Mouse (Mus musculus) kidney, embryonic 15.5 days (tissue): ENCODE data around the gene Phactr3. TPM values are rescaled to one million over a fixed set of nuclear protein-coding genes. Genes with fewer than 3 reads are reported as not detected.
A peak's percentile ranks its signal among the peaks of the same experiment; 100 is the strongest.

Experiments
- ATAC-seq: fragments of 200-750 bp; cut with Nextera tagmentation; replicated peaks from 2 replicates; pipeline ENCODE4 v1.8.0; 2017; ENCODE audit warnings: moderate TSS enrichment; ENCODE audit not compliant: low FRiP score
- H3K27ac ChIP-seq: fragments of 300-500 bp; sonication (generic); 2 replicates; pipeline ENCODE4 v1.5.1; 2015; ENCODE audit warnings: mild to moderate bottlenecking, inconsistent platforms
- H3K27me3 ChIP-seq: fragments of 300-500 bp; sonication (generic); 2 replicates; pipeline ENCODE4 v1.6.1; 2015; ENCODE audit warnings: inconsistent platforms
- H3K36me3 ChIP-seq: fragments of 300-500 bp; sonication (generic); 2 replicates; pipeline ENCODE4 v1.6.1; 2015; ENCODE audit warnings: inconsistent platforms
- H3K4me1 ChIP-seq: fragments of 300-500 bp; sonication (generic); 2 replicates; pipeline ENCODE4 v1.6.1; 2015; ENCODE audit warnings: inconsistent platforms
- H3K4me2 ChIP-seq: fragments of 300-500 bp; sonication (generic); 2 replicates; pipeline ENCODE4 v1.6.1; 2015; ENCODE audit warnings: moderate library complexity, mild to moderate bottlenecking, inconsistent platforms
- H3K4me3 ChIP-seq: fragments of 300-500 bp; sonication (generic); replicated peaks from 2 replicates; pipeline ENCODE4 v1.5.1; 2015; ENCODE audit warnings: mild to moderate bottlenecking, inconsistent platforms
- H3K9ac ChIP-seq: fragments of 300-500 bp; sonication (generic); 2 replicates; pipeline ENCODE4 v1.6.1; 2015; ENCODE audit warnings: mild to moderate bottlenecking, inconsistent platforms
- H3K9me3 ChIP-seq: fragments of 300-500 bp; sonication (generic); replicated peaks from 2 replicates; pipeline ENCODE4 v1.6.1; 2016; ENCODE audit warnings: inconsistent platforms
- WGBS: fragments of 180-500 bp; shearing (Covaris S2); methylation state at CpG from one replicate; pipeline ENCODE4 v1.1.7; 2015; ENCODE audit warnings: mixed read lengths; 5-methylcytosine and 5-hydroxymethylcytosine counted together
- polyA plus RNA-seq: library from polyadenylated mRNA; unstranded; fragments of >200 nt; fragmentation: Nextera tagmentation; extraction: Ambion mirVana; gene quantifications from 2 replicates; pipeline ENCODE4 v1.2.1, GENCODE M21; 2015

The Phactr3 gene
- polyA plus RNA-seq, 1 experiment from 2014 or later: 1.5 TPM

DNA sequence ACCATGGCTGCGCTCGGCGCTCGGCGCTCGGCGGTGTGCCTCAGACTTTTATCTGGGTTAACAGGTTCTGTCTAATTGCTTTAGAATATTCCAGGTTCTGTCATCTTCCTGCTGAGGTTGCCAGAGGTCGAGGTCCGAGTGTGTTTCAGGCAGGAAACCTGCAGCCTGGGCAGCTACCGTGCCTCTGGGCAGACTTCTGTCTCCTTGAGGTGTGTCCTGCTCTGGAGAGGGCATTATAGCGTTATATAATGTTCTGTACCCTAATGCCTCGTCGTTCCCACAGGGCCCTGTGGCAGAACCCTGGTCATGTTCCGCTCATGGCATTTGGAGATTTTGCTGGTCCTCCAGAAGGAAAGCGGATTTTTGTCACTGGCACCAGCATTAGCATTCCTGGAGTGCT lies 4.7 kb downstream of the Phactr3 start:
- Histone ChIP-seq H3K27me3 (peaks cover 21% of the 10 kb centered on the region), H3K36me3 (no peaks in the 10 kb centered on the region), H3K4me1 (peaks cover 33% of the 10 kb centered on the region), H3K4me3 (no peak overlapping the region), H3K9ac (no peak overlapping the region), H3K4me2 (no peak overlapping the region), H3K9me3 (no peaks in the 10 kb centered on the region), H3K27ac (no peak overlapping the region)
- no peak for ATAC-seq
- WGBS: 78% methylated on average over 15 of the region's 15 CpGs

- no peak overlapping the region for H3K4me2 ChIP-seq
- H3K27me3 ChIP-seq: peaks cover 5% of the 10 kb centered on the region; the same call in 1 of the 2 replicates
- H3K36me3 ChIP-seq: no peaks in the 10 kb centered on the region
- no peaks in the 10 kb centered on the region for H3K9me3 ChIP-seq
- 79% methylated on average over 8 of the region's 8 CpGs for WGBS
- no peak overlapping the region for H3K4me3 ChIP-seq
- no peak overlapping the region for H3K9ac ChIP-seq
- peaks cover 19% of the 10 kb centered on the region for H3K4me1 ChIP-seq
- no peak overlapping the region for H3K27ac ChIP-seq
- ATAC-seq: no peak
Observed at GRCm38 (mm10) chr2:178125427-178125826, 6.7 kb downstream of the Phactr3 start.

- Histone ChIP-seq H3K27me3 (no peaks in the 10 kb centered on the region), H3K27ac (no peak overlapping the region), H3K36me3 (no peaks in the 10 kb centered on the region), H3K4me1 (peaks cover 13% of the 10 kb centered on the region), H3K4me3 (no peak overlapping the region), H3K9me3 (no peaks in the 10 kb centered on the region), H3K4me2 (no peak overlapping the region), H3K9ac (no peak overlapping the region)
- no peak for ATAC-seq
- WGBS: 90% methylated on average over 7 of the region's 7 CpGs
Observed at GRCm38 (mm10) chr2:178126041-178126820, 7.5 kb downstream of the Phactr3 start.

GRCm38 (mm10) chr2:178128594-178128993 lies 9.8 kb downstream of the Phactr3 start:
- no peak overlapping the region for H3K9ac ChIP-seq
- H3K4me1 ChIP-seq: no peaks in the 10 kb centered on the region
- WGBS: 73% methylated on average over 5 of the region's 5 CpGs
- H3K4me3 ChIP-seq: no peak overlapping the region
- no peaks in the 10 kb centered on the region for H3K27me3 ChIP-seq
- no peaks in the 10 kb centered on the region for H3K9me3 ChIP-seq
- no peak overlapping the region for H3K4me2 ChIP-seq
- no peaks in the 10 kb centered on the region for H3K36me3 ChIP-seq
- no peak overlapping the region for H3K27ac ChIP-seq
- no peak for ATAC-seq

- Histone ChIP-seq H3K4me3 (no peak overlapping the region), H3K9ac (no peak overlapping the region), H3K4me1 (no peaks in the 10 kb centered on the region), H3K4me2 (no peak overlapping the region), H3K36me3 (no peaks in the 10 kb centered on the region), H3K9me3 (no peaks in the 10 kb centered on the region), H3K27me3 (no peaks in the 10 kb centered on the region), H3K27ac (no peak overlapping the region)
- WGBS: 55% methylated on average over 4 of the region's 4 CpGs
- no peak for ATAC-seq
Observed at GRCm38 (mm10) chr2:178129161-178129560, 10.4 kb downstream of the Phactr3 start.

- Histone ChIP-seq H3K9me3 (no peaks in the 10 kb centered on the region), H3K27ac (no peak overlapping the region), H3K4me2 (no peak overlapping the region), H3K9ac (no peak overlapping the region), H3K4me3 (no peak overlapping the region), H3K4me1 (no peaks in the 10 kb centered on the region), H3K36me3 (no peaks in the 10 kb centered on the region), H3K27me3 (no peaks in the 10 kb centered on the region)
- 80% methylated on average over 2 of the region's 2 CpGs for WGBS
- ATAC-seq: no peak
Observed at GRCm38 (mm10) chr2:178129676-178130075, 10.9 kb downstream of the Phactr3 start.

DNA sequence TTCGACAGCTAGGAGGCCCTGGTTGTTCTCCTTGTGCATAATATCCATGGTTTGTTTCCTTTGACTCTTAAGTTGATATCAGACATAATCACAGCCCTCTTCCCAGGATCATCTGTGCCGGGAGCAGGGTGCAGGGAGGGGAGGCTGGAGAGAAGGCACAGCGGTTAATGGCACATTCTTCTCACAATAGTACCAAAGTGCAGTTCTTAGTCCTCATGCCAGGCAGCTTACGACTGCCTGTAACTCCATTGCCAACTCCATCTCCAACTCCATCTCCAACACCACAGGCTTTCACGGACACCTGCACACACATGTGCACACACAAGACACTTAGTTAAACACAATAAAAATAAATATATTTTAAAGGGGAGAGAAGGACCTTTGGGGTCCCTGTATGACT lies 11.8 kb downstream of the Phactr3 start:
- 81% methylated on average over 5 of the region's 5 CpGs for WGBS
- Histone ChIP-seq H3K27ac (no peak overlapping the region), H3K4me3 (no peak overlapping the region)

DNA sequence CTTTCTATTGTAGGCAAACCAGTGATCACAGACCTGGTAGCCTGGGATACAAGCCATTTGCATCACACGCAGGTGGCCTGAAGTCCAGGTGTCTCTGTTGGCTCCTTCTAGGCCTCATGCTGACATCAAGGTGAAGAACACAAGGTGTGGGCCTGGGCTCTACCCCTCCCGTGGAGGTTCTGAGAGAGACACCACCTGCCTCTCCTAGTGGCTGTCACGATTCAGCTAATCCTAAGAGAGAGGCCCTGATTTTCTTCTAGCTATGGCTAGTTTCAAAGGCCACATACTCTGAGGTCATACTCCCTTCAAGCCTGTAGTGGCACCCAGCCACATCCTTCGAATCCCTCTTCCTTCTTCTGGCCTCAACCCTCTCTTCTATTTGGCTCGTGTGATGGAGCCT lies 12.2 kb downstream of the Phactr3 start:
- Histone ChIP-seq H3K4me1 (no peaks in the 10 kb centered on the region), H3K4me2 (no peak overlapping the region), H3K4me3 (no peak overlapping the region), H3K36me3 (no peaks in the 10 kb centered on the region), H3K27ac (no peak overlapping the region), H3K27me3 (no peaks in the 10 kb centered on the region), H3K9ac (no peak overlapping the region), H3K9me3 (no peaks in the 10 kb centered on the region)
- no peak for ATAC-seq
- 72% methylated on average over 5 of the region's 5 CpGs for WGBS

More for the DNA sequence above, 11.8 kb downstream of the Phactr3 start:
- Histone ChIP-seq H3K9me3 (no peaks in the 10 kb centered on the region), H3K27me3 (no peaks in the 10 kb centered on the region), H3K4me2 (no peak overlapping the region), H3K9ac (no peak overlapping the region), H3K36me3 (no peaks in the 10 kb centered on the region), H3K4me1 (no peaks in the 10 kb centered on the region)
- ATAC-seq: no peak

DNA sequence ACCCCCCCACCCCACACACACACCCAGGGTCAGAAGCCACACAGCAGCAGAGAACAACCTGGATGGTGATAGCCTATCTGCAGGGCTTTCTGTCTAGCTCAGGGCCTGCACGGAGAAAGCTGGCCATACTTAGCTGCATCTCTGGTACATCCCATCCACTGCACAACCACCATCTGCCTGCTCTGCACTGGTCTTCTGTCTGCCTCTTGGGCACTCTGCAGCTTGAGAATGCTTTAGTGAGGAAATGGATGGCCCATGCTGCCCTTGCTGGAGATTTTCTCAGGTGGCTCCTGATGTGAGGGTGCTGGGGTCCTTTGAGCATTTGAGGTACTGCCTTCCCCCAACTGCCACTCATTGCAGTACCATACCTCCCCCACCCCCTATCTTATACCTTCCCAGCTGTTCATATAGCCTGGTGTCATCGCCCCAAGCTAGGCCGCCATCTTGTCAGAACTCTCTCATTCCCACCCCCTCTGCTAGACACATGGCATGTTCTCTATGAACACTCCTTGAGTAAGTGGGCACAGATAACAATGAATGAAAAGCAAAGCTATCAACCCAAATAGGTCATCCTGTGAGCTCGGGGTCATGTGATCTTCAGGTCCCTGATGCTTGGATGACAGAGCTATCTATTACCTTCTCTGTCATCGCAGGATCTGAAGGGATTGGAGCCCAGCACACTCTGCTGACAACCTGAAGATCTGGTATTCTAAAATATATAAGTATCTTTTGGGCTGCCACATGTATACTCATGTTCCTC lies 13.0 kb downstream of the Phactr3 start:
- no peaks in the 10 kb centered on the region for H3K9me3 ChIP-seq
- no peak overlapping the region for H3K4me2 ChIP-seq
- H3K27ac ChIP-seq: no peak overlapping the region
- no peaks in the 10 kb centered on the region for H3K4me1 ChIP-seq
- ATAC-seq: no peak
- H3K36me3 ChIP-seq: no peaks in the 10 kb centered on the region
- H3K4me3 ChIP-seq: no peak overlapping the region
- WGBS: 88% methylated on average over 5 of the region's 5 CpGs
- H3K27me3 ChIP-seq: no peaks in the 10 kb centered on the region
- H3K9ac ChIP-seq: no peak overlapping the region

- no peak overlapping the region for H3K27ac ChIP-seq
- WGBS: 54% methylated on average over 4 of the region's 4 CpGs
- H3K27me3 ChIP-seq: peaks cover 3% of the 10 kb centered on the region; the same call in 1 of the 2 replicates
- ATAC-seq: no peak
- H3K9me3 ChIP-seq: no peaks in the 10 kb centered on the region
- H3K4me1 ChIP-seq: no peaks in the 10 kb centered on the region
- no peaks in the 10 kb centered on the region for H3K36me3 ChIP-seq
- H3K4me2 ChIP-seq: no peak overlapping the region
- H3K4me3 ChIP-seq: no peak overlapping the region
- H3K9ac ChIP-seq: no peak overlapping the region
Observed at GRCm38 (mm10) chr2:178135713-178136112, 16.9 kb downstream of the Phactr3 start.

- Histone ChIP-seq H3K4me1 (peaks cover 10% of the 10 kb centered on the region), H3K4me2 (no peak overlapping the region), H3K27ac (no peak overlapping the region), H3K27me3 (peaks cover 20% of the 10 kb centered on the region), H3K9ac (no peak overlapping the region), H3K36me3 (no peaks in the 10 kb centered on the region), H3K9me3 (no peaks in the 10 kb centered on the region), H3K4me3 (no peak overlapping the region)
- 13% methylated on average over 3 of the region's 3 CpGs for WGBS
- ATAC-seq: no peak
Observed at GRCm38 (mm10) chr2:178137518-178137917, 18.7 kb downstream of the Phactr3 start.

- no peaks in the 10 kb centered on the region for H3K36me3 ChIP-seq
- no peaks in the 10 kb centered on the region for H3K9me3 ChIP-seq
- H3K27ac ChIP-seq: no peak overlapping the region
- H3K4me1 ChIP-seq: peaks cover 15% of the 10 kb centered on the region
- no peak overlapping the region for H3K4me3 ChIP-seq
- peak overlapping the region; percentile 54 for H3K4me2 ChIP-seq
- peaks cover 40% of the 10 kb centered on the region for H3K27me3 ChIP-seq
- 1% methylated on average over 9 of the region's 10 CpGs for WGBS
- 0 out of 2 replicates have a peak, but pooled peaks have one; percentile 28 for ATAC-seq
- H3K9ac ChIP-seq: no peak overlapping the region
Observed at GRCm38 (mm10) chr2:178141489-178141922, 22.7 kb downstream of the Phactr3 start.
